Mouse (Mus musculus) forebrain, embryonic 11.5 days (tissue): ENCODE measurements around the gene Camk1d. TPM values are rescaled to one million over a fixed set of nuclear protein-coding genes. Genes with fewer than 3 reads are reported as not detected.

Experiments used
- polyA plus RNA-seq: library from polyadenylated mRNA; unstranded; fragments of >200 nt; fragmentation: Nextera tagmentation; extraction: Ambion mirVana; gene quantifications from 2 replicates; pipeline ENCODE4 v1.2.1, GENCODE M21; 2014

The Camk1d gene
- polyA plus RNA-seq, 1 experiment from 2014 or later: 2.2 TPM

Other genes with a start within 250 kb of the Camk1d start
- 90.5 and 103 TPM in 2 replicates for gene Nudt5, start 130.5 kb upstream of the Camk1d start, polyA plus RNA-seq
- 339 and 340 TPM in 2 replicates for gene Cdc123, start 130.6 kb upstream of the Camk1d start, polyA plus RNA-seq
- gene Gm13199, start 148.4 kb upstream of the Camk1d start, polyA plus RNA-seq: 2.3 and 2.9 TPM in 2 replicates
- gene Sec61a2, start 180.9 kb upstream of the Camk1d start, polyA plus RNA-seq: 77.3 and 88.3 TPM in 2 replicates
- gene Dhtkd1, start 228.3 kb upstream of the Camk1d start, polyA plus RNA-seq: 4.0 and 5.0 TPM in 2 replicates
- gene Upf2, start 237.0 kb upstream of the Camk1d start, polyA plus RNA-seq: 13.5 and 14.2 TPM in 2 replicates